Mouse (Mus musculus) thymus, postnatal 10 days (tissue): Measurements from ENCODE around the gene Acd.

Experiments used
- DNase-seq, 2 experiments: peaks; one replicate each; pipeline ENCODE4 v3.0.0; 2021; ENCODE audit warnings: low spot score in 2 of 2

Acd gene

DNA sequence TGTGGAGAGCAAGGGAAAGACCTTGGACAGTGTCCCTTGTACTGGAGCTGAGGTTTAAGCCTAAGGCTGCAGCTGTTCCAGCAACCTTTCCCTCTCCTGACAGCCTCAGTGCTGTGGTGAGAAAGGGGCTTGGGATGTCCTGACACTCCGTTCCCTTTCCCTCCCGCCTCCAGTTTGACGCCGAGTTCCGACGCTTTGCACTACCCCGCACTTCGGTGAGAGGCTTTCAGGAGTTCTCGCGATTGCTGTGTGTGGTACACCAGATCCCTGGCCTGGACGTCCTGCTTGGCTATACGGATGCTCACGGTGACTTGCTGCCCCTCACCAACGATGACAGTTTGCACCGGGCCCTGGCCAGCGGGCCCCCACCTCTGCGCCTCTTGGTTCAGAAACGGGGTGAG, 1.1 kb upstream of the Acd start:
- peak in 1 of 2 experiments; percentile 7 for DNase-seq

DNA sequence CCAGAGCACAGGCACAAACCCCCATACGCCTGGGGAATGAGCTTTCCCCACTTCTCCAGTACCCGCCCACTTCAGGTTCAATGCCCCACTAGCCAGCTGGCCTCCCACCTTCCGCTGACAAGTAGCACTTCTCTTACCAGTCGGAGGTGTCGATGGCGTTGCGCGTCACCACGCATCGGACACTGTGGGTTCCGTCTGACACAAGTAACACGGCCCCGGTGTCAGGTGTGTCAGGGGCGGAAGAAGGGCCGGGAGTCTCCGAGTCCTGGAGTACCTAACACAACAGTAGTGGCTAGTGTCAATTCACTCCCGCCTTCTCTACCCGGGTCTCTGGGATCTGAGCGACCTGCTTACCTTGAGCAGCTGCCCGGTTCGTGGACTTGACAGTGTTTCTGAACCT, 336 bp downstream of the Acd start:
- DNase-seq: peak; percentile 34 to 39

DNA sequence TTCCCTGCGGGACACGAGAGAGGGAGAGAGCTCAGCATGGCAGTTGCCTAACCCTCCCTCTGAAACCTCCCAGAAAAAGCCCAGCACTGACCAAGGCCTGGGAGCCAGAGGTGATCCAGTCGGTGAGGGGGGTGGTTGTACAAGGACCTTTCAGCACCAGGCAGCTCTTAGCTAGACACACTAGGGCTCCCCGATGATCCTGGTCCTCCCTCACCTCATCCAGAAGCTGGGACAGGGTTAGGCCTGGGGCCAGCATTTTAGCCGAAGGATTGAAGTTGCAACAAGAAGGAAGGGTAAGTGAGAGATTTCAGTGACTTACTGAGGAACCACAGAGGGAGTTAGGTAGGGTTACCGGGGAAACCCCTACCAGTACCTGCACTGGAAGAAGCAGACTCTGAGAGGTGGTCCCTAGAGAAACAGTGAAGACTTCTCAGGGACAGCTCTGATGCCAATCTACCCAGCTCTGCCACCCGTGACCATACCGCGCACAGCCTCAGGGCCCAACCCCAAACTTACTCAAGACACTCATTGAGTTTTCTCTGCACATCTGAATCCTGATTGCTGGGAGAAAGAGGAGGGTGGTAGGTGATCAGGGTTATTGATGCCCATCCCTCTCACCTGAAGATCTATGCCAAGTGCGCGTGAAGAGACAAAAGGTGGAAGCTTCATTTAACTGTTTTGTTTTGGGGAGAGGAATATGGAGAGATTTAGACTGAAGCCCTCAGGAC, 1.2 kb downstream of the Acd start:
- DNase-seq: no peak

DNA sequence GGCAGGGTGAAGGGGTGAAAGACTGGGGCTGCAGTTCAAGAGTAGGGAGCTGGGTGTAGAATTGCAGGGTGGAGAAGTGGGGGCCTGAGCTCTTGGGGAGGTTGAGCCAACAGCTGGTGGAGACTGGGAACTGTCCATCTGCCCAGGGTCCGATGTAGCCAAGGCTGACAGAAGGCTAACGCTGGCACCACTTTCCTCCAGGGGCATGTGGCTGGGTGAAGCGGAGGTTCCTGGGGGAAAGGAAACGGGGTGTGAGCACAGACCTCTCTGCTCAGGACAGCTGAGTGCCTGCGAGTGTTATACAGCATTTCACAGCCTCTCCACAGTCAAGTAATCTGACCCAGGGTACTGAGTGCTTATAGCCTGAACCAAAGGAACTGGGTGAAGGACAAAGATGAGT, 2.2 kb downstream of the Acd start:
- no peak for DNase-seq

DNA sequence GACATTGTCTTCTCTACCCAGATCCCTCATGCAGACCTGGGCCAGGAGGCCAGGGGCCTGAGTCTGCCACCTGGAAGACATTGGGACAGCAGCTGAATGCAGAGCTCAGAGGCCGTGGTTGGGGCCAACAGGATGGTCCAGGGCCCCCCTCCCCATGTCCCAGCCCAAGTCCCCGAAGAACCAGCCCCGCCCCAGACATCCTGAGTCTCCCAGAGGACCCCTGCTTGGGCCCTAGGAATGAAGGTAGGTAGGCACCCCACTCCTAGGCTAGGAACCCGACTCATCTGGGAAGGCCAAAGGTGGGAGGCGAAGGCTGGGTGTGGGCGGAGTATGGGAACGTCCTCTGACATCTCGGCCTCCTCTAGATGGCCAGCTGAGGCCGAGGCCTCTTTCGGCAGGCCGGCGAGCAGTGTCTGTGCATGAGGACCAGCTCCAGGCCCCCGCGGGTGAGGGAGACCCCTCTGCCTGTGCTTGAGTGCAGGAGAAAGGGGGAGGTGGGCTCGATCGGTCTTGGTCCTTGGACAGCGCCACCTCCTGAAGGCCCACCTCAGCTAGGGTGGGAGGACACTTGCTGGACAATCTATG, 3.6 kb downstream of the Acd start:
- no peak for DNase-seq

DNA sequence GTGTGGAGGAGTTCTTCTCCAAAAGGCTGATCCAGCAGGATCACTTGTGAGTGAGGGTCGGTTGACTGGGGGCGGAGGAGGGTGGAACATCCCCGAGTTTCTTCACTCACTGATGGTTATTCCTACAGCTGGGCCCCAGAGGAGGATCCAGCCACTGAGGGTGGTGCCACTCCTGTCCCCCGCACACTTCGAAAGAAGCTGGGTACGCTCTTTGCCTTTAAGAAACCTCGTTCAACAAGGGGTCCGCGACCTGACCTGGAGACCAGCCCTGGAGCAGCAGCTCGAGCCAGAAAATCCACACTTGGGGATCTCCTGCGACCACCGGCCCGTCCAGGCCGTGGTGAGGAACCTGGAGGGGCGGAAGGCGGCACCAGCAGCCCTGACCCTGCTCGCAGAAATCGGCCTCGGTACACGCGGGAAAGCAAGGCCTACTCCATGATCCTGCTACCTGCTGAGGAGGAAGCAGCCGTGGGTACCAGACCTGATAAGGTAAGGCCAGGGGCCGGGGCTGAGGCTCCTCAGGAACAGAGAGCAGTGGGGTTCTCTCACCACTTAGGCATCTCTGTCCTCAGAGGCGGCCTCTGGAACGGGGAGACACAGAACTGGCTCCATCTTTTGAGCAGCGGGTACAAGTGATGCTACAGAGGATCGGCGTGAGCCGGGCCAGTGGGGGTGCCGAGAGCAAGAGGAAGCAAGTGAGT, 5.7 kb downstream of the Acd start:
- no peak for DNase-seq

DNA sequence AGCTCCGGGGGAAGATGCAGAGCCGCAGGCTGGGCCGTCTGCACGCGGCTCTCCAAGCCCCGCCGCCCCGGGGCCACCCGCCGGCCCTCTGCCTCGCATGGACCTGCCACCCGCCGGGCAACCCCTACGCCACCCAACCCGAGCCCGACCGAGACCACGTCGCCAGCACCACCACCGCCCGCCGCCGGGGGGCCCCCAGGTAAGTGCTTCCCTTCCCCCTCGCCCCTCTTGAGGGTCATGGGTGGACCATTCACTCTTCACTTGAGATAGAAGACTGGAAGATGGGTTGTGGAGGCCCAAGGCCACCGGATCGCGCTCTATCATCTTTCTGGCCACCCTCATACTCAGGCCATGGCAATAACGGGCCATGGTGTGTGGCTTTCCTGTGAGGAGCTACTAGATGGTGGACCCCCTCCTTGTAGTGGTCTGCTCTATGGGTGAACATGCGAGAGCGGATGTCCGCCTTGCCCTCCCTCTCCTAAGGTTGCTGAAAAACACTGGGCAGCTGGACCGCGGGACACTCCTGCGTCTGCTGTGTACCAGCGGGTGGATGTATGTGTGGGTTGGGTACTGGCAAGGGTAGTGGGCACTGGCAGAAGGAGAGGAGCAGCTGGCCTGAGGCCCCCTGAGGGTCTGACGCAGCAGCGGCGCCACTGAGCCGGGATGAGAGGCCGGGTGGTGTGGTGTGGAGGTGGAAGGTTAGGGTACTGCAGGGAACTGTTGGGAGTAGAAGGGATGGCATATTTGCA, 6.7 kb downstream of the Acd start:
- DNase-seq: no peak

DNA sequence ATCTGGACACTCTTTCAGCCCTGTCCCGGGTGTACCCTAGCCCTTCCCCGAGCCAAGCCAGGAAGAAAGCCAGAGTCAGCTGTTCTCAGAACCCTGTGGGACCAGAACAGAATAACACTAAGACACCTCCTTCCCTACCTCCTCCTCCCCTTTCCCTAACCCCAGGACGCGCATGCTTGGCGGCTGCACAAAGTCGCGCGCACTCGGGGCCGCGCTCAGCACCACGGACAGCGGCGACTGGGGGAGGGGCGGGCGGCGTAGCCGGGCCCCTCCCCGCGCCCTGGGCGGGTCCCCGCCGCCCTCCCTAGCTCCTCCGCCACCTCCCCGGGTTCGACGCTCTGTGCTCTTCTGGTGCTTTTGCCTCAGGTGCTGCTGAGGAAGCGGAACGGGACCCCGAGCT, 7.3 kb downstream of the Acd start:
- DNase-seq: peak in 1 of 2 experiments; percentile 12

DNA sequence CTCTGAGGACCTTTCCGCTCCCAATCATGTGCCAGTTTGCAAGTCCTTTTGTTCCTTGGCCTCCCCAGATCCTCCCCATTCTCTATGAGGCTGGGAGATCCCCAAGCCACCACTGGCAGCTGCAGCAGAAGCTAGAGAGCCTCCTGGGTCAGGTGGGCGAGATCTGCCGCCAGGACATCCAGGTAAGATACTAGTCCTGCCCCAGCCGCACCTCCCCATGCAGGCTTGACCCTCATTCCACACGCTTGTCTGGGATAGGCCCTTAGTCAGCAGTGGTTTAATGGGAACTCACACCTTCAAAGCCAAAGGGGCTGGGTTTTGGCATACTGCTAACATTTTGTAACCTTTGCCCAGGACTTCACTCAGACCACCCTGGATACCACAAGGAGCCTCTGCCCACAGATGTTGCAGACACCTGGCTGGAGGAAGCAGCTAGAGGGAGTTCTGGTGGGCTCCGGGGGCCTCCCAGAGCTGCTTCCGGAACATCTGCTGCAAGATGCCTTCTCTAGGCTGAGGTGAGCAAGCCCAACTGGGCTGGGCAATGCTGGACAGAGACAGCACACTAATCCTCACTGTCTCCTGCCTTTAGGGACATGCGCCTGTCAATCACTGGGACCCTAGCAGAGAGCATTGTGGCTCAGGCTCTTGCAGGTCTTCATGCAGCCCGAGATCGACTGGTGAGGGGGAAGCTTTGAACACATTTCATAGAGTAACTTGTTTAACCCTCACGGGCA, 8.3 kb downstream of the Acd start:
- no peak for DNase-seq

DNA sequence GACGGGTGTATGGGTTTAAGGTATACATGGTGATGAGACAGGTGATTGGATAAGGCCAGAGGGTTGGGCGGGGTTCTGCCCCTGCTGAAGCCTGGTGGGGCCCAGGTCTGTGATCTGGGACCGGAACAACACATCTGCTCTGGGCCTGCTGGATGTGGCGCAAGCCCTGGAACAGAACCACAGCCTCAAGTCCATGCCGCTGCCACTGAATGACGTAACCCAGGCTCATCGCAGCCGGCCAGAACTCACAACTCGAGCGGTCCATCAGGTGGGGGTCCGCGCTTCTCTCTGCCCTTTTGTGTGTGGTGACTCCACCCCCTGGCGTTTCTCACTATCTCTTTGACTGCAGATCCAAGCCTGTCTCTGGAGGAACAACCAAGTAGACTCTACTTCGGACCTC, 9.9 kb downstream of the Acd start:
- no peak for DNase-seq

DNA sequence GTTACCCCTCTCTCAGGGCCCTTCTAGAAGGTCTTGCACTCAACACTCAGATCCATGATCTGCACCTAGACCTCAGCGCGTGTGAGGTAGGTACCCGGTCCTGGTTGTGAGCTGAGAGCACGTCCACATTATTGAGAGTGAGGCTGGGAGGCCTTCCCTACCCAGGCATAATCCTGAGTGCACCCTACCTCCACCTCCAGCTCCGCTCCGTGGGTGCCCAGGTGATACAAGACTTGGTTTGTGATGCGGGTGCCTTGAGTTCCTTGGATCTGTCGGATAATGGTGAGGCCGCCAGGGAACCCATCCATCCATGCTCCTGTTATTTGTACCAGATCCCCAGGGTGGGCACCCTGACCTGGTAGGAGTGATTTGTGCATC, 10.9 kb downstream of the Acd start:
- no peak for DNase-seq

DNA sequence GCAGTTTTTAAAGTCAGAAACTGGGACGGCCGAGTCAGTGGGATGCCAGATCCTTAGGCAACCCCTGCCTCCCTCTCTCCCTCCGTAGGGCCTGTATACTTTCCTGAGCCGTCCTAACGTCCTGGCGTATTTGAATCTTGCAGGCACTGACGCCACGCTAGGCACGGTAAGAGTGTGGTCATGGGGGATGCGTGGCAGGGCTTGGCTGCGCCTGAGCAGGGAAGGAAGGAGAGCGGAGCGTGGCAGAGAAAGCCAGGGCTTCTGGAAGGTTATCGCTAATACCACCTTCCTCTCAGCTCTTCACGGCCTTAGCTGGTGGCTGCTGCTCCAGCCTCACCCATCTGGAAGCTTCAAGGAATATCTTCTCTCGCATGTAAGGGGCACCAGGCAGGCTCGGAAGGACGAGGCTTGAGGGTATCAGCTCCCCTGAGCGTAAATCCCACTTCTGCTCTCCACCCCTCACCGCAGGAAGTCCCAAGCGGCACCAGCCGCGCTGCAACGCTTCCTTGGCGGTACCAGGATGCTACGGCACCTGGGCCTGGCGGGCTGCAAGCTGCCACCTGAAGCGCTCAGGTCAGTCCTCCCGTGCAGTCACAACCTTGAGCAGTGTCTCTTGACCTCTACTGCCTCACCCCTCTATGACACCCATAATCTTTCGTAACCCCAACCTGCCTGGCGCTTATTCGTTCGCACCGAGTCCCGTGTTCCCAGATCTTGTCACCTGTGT, 11.5 kb downstream of the Acd start:
- no peak for DNase-seq

DNA sequence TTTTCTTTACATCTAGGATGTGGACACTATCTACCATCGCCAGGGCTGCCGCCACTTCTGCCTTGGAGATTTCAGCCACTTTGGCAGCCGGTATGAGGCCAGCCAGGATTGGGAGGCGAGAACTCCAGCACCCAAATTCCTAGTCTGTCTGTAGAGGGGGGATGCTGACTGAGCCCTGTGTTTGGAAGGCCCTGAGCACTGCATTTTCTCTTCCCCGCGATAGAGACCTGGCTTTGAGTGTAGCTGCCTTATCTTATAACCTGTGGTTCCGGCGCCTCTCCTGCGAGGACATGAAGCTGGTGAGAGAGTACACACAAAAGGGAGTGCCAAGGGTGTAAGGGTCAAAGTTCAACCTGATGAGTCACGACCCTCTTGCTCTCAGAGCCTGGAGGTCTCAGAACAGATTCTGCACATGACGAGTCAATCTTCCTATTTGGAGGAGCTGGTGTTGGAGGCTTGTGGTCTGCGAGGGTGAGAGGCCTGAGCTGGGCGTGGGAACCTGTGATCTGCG, 12.6 kb downstream of the Acd start:
- DNase-seq: peak in 1 of 2 experiments; percentile 4

DNA sequence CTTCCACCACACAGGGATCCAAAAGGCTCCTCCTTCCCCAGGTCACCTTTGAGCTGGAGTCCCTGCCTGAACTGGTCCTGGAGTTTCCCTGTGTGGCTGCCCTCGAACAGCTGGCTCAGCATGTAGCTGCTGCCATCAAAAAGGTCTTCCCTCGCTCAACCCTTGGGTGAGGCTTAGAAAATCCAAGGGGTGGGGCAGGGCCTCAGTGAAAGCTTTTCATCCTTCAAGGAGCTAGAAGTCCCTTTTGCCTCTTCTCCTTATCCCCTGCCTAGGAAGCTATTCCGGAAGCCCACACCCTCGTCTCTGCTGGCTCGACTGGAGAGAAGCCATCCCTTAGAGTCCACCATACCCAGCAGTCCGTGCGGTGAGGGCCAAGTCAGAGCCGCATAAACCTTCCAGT, 13.4 kb downstream of the Acd start:
- DNase-seq: peak in 1 of 2 experiments; percentile 8

DNA sequence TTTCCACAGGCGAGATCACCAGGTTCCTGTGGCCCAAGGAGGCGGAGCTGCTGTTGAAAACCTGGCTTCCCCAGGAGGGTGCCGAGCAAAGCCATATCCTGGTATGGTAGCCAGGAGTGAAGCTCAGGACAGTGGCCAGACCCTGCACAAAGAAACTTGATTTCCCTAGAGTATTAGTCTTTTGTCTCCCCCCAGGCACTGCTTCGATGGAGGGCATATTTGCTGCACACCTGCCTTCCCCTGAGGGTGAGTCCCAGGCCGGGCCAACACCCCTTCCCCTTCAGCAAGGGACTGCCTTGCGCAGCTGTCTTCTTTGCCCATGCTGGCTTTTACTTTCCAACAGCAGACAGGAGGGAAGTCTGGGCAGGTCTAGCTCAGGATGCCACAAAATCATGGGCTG, 14.4 kb downstream of the Acd start:
- DNase-seq: peak; percentile 48 to 54

DNA sequence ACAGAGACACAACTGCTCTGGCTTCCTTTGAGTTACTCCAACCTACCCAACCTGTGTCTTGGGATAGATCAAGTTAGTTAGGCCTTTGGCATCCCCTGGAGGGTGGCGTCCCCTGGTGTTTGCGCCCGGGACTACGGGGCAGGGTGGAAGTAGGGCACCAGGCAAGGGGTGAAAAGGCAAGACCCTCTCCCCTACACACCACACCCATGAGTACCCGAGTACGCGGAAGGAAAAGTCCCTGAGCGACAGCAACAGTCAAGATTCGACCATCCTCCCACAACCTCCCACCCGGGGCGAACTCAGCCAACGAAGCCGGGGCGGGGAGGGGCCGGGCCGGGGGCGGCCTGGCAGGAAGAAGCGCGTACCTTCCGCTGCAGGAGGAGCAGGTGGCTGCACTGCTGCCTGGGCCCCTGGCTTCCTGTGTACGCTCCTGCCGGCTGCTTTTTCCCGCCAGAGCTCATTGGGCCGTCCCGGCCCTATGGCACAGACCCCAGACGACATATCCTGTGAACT, 15.1 kb downstream of the Acd start, which contains the start of gene Carmil2:
TSS of gene Carmil2 (plus strand) at position 479 of the 513 bp plus-strand sequence.
- DNase-seq: peak; percentile 96 to 97

DNA sequence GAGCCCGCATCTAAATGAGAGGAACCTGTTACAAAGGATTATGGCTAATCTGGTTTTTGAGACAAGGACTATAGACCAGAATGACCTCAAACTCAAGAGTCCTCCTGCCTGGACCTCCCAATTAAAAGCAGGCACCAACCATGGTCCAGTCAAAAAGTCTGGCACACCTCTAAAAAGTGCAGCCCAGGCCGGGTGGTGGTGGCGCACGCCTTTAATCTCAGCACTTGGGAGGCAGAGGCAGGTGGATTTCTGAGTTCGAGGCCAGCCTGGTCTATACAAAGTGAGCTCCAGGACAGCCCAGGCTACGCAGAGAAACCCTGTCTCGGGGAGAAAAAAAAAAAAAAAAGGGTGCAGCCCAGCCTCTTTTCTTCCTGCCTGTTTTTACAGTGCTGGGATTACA, 15.6 kb downstream of the Acd start:
- DNase-seq: peak in 1 of 2 experiments; percentile 11

DNA sequence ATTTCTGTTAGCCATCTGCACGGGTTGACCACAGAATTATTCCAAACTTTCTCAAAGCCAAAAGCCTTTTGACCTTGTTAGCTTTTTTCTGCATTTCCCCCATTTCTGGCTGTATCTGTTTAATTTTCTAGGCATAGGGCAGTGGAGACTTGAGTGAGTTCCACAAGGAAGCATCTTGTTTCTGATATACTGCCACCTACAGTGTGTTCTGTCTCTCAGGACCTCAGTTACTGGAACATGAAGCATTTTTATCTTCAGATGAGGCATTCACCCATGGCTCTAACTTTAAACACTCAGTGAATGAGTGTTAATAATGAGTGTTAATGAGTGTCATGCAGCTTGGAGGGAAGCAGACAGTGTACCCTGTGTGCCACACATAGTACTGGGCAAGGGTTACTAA, 23.0 kb downstream of the Acd start:
- no peak for DNase-seq

DNA sequence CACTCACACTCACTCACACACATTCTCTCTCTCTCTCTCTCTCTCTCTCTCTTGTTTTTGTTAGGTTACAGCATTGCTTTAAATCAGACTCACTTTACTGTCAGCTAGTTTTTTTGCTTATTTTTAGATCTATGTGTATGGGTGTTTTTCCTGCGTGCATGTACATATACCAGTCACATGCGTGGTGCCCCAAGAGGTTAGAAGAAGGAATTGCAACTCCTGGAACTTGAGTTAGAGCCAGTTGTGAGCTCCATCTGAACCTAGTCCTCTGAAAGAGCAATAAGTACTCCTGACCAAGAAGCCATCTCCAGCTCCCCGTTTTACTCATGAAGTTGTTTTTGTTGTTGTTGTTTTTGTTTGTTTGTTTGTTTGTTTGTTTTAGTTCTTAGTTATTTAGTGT, 39.7 kb downstream of the Acd start:
- DNase-seq: peak; percentile 25 to 48

DNA sequence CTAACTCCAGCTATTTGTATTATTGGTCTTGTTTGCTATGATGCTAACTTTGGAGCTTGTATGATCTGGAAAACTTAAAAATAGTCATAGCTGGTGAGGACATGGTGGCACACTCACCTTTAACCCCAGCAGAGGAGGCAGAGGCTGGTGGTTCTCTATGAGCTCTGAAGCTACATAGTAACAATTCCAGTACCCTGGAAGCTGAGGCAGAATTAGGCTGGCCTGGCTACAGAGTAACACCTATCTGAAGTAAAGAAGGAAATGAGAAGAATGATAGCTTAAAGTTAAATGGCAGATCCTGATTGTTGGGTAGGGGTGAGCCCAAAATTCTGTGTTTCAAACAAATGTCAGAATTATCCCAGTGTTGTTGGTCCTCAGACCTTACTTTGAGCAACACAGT, 43.3 kb downstream of the Acd start:
- DNase-seq: no peak

DNA sequence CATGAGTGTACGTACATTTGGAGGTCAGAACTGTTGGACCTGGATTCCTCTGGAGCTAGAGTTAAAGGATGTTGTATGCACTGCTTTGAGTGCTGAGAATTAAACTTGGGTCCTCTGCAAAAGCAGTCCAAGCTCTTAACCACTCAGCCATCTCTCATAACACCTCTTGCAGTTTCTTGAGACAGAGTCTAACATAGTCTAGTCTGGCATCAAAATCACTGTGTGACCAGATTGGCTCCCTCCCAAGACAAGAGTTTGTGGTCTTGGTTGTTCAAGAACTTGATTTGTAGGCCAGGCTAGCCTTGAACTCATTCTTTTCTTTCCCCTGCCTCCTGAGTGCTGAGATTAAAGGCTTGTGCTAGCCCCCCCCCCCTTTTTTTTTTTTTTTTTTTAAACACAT, 52.0 kb downstream of the Acd start:
- DNase-seq: no peak
